Mouse (Mus musculus): ENCODE data around the gene Eif2b3.
A peak's percentile ranks its signal among the peaks of the same experiment; 100 is the strongest.

Eif2b3 gene

GRCm38 (mm10) chr4:117019206-117020134, at the start of gene Eif2b3:
Eif2b3 (plus strand) TSS chr4:117019402.
- peak; percentile 92 for DNase-seq (ENCODE audit: low read depth)

- DNase-seq (ENCODE audit: low read depth), result no peak
Observed at GRCm38 (mm10) chr4:116976503-116976902, 42.7 kb upstream of the Eif2b3 start.

GRCm38 (mm10) chr4:116985681-116986080, 33.5 kb upstream of the Eif2b3 start:
- DNase-seq (ENCODE audit: low read depth), result no peak

GRCm38 (mm10) chr4:116986400-116987121, 32.6 kb upstream of the Eif2b3 start:
- peak; percentile 36 for DNase-seq (ENCODE audit: low read depth)

- no peak for DNase-seq (ENCODE audit: low read depth)
Observed at GRCm38 (mm10) chr4:116987122-116987456, 32.1 kb upstream of the Eif2b3 start.

- no peak for DNase-seq (ENCODE audit: low read depth)
Observed at GRCm38 (mm10) chr4:116989731-116990130, 29.5 kb upstream of the Eif2b3 start.

GRCm38 (mm10) chr4:116991366-116991765, 27.8 kb upstream of the Eif2b3 start:
- DNase-seq (ENCODE audit: low read depth), result peak; percentile 74

- DNase-seq (ENCODE audit: low read depth), result peak; percentile 94
Observed at GRCm38 (mm10) chr4:116993672-116994621, 25.3 kb upstream of the Eif2b3 start, which contains the start of gene Urod. Urod (minus strand) TSS chr4:116994413.

GRCm38 (mm10) chr4:116995131-116995797, 23.9 kb upstream of the Eif2b3 start, which contains the start of gene Hectd3:
Hectd3 (plus strand) TSS chr4:116995317.
- peak; percentile 53 for DNase-seq (ENCODE audit: low read depth)

GRCm38 (mm10) chr4:116995798-116996135, 23.4 kb upstream of the Eif2b3 start:
- no peak for DNase-seq (ENCODE audit: low read depth)

GRCm38 (mm10) chr4:116999513-117000154, 19.6 kb upstream of the Eif2b3 start:
- no peak for DNase-seq (ENCODE audit: low read depth)

GRCm38 (mm10) chr4:117001957-117002356, 17.2 kb upstream of the Eif2b3 start:
- DNase-seq (ENCODE audit: low read depth), result no peak

GRCm38 (mm10) chr4:117002543-117003521, 16.4 kb upstream of the Eif2b3 start:
- peak; percentile 59 for DNase-seq (ENCODE audit: low read depth)

GRCm38 (mm10) chr4:117004649-117005048, 14.6 kb upstream of the Eif2b3 start:
- DNase-seq (ENCODE audit: low read depth), result no peak

- DNase-seq (ENCODE audit: low read depth), result no peak
Observed at GRCm38 (mm10) chr4:117005611-117006400, 13.4 kb upstream of the Eif2b3 start.

GRCm38 (mm10) chr4:117007058-117007457, 12.1 kb upstream of the Eif2b3 start:
- no peak for DNase-seq (ENCODE audit: low read depth)

GRCm38 (mm10) chr4:117010231-117010630, 9.0 kb upstream of the Eif2b3 start:
- no peak for DNase-seq (ENCODE audit: low read depth)

GRCm38 (mm10) chr4:117013596-117013995, 5.6 kb upstream of the Eif2b3 start:
- DNase-seq (ENCODE audit: low read depth), result no peak

- DNase-seq (ENCODE audit: low read depth), result no peak
Observed at GRCm38 (mm10) chr4:117014901-117015415, 4.2 kb upstream of the Eif2b3 start.
